Mouse (Mus musculus) cortical plate, adult 2 months (tissue): ENCODE data around the gene Taf5l. TPM values are rescaled to one million over a fixed set of nuclear protein-coding genes. Genes with fewer than 3 reads are reported as not detected.

ENCODE experiments used
- H3K27ac ChIP-seq: fragments of 200-500 bp; 2 replicates; pipeline ENCODE4 v1.5.1; 2012; ENCODE audit warnings: low read length, control low read depth, inconsistent platforms; ENCODE audit not compliant: insufficient read depth
- H3K4me1 ChIP-seq: fragments of 200-500 bp; 2 replicates; pipeline ENCODE4 v1.6.1; 2011; ENCODE audit warnings: low read length; ENCODE audit not compliant: control insufficient read depth, insufficient read depth
- H3K4me3 ChIP-seq: fragments of 200-500 bp; 2 replicates; pipeline ENCODE4 v1.5.1; 2011; ENCODE audit warnings: mild to moderate bottlenecking, low read length, control low read depth; ENCODE audit not compliant: insufficient read depth
- CTCF ChIP-seq: fragments of 200-500 bp; IDR thresholded peaks from 2 replicates; pipeline ENCODE4 v1.5.1; 2011; ENCODE audit warnings: mild to moderate bottlenecking, control low read depth, low read length; ENCODE audit not compliant: insufficient read depth; ENCODE audit errors: extremely low read depth
- POLR2A ChIP-seq: fragments of 200-500 bp; IDR thresholded peaks from 2 replicates; pipeline ENCODE4 v1.6.1; 2011; ENCODE audit warnings: mild to moderate bottlenecking, low read length, control low read depth; ENCODE audit not compliant: insufficient read depth; ENCODE audit errors: extremely low read depth
- polyA plus RNA-seq: library from polyadenylated mRNA; depleted of rRNA; stranded (reverse); fragments of >200 nt; gene quantifications from 2 replicates; pipeline ENCODE4 v1.2.3, GENCODE M21; 2012; rRNA removed

Taf5l gene
- polyA plus RNA-seq, result 17.0 and 17.5 TPM in 2 replicates

GRCm38 (mm10) chr8:124021237-124022227 is at the start of gene Taf5l, which contains the start of gene Urb2:
Gene Taf5l, minus strand, starts transcription at chr8:124021397.
Gene Urb2, plus strand, starts transcription at chr8:124021508.
- H3K4me3 ChIP-seq, result peak within 1 kb of the TSS; percentile 49
- peaks cover 12% of the 10 kb centered on the region for H3K4me1 ChIP-seq
- peak; percentile 55 for TF ChIP-seq POLR2A
- TF ChIP-seq CTCF, result no peak
- peak within 1 kb of the TSS; percentile 87 for H3K27ac ChIP-seq

GRCm38 (mm10) chr8:124070363-124071324 is 49.4 kb upstream of the Taf5l start:
- Histone ChIP-seq H3K4me1 (peaks cover 4% of the 10 kb centered on the region), H3K27ac (no peak overlapping the region), H3K4me3 (no peak overlapping the region)
- TF ChIP-seq CTCF (no peak), POLR2A (no peak)

- Histone ChIP-seq H3K27ac (no peak overlapping the region), H3K4me1 (peaks cover 4% of the 10 kb centered on the region), H3K4me3 (no peak overlapping the region)
- TF ChIP-seq POLR2A (no peak), CTCF (no peak)
Observed at GRCm38 (mm10) chr8:124067059-124067750, 46.0 kb upstream of the Taf5l start.

- Histone ChIP-seq H3K4me3 (no peak overlapping the region), H3K4me1 (peaks cover 4% of the 10 kb centered on the region), H3K27ac (no peak overlapping the region)
- TF ChIP-seq CTCF (no peak), POLR2A (no peak)
Observed at GRCm38 (mm10) chr8:124066325-124067058, 45.3 kb upstream of the Taf5l start.

GRCm38 (mm10) chr8:124056832-124057655 is 35.8 kb upstream of the Taf5l start:
- Histone ChIP-seq H3K27ac (no peak overlapping the region), H3K4me1 (no peaks in the 10 kb centered on the region), H3K4me3 (no peak overlapping the region)
- TF ChIP-seq CTCF (no peak), POLR2A (no peak)

- TF ChIP-seq POLR2A, result no peak
- no peak for TF ChIP-seq CTCF
- H3K4me1 ChIP-seq, result no peaks in the 10 kb centered on the region
- H3K27ac ChIP-seq, result no peak overlapping the region
- H3K4me3 ChIP-seq, result no peak overlapping the region
Observed at GRCm38 (mm10) chr8:124052568-124052967, 31.4 kb upstream of the Taf5l start.

GRCm38 (mm10) chr8:124052110-124052509 is 30.9 kb upstream of the Taf5l start:
- TF ChIP-seq POLR2A, result no peak
- TF ChIP-seq CTCF, result peak; percentile 100
- H3K4me3 ChIP-seq, result no peak overlapping the region
- no peak overlapping the region for H3K27ac ChIP-seq
- no peaks in the 10 kb centered on the region for H3K4me1 ChIP-seq

- Histone ChIP-seq H3K4me1 (no peaks in the 10 kb centered on the region), H3K4me3 (no peak overlapping the region), H3K27ac (no peak overlapping the region)
- TF ChIP-seq POLR2A (no peak), CTCF (no peak)
Observed at GRCm38 (mm10) chr8:124045856-124046255, 24.7 kb upstream of the Taf5l start.
